Mouse (Mus musculus) heart, embryonic 16.5 days (tissue): ENCODE results near the gene Tbx3. TPM values are rescaled to one million over a fixed set of nuclear protein-coding genes. Genes with fewer than 3 reads are reported as not detected.

Experiments used
- ATAC-seq: fragments of 200-750 bp; cut with Nextera tagmentation; replicated peaks from 2 replicates; pipeline ENCODE4 v1.8.0; 2017; ENCODE audit warnings: moderate number of reproducible peaks; ENCODE audit not compliant: insufficient read depth, low FRiP score; ENCODE audit errors: extremely low read depth
- H3K27ac ChIP-seq: fragments of 300-500 bp; sonication (generic); 2 replicates; pipeline ENCODE4 v1.5.1; 2014; ENCODE audit warnings: mild to moderate bottlenecking, low read length, control low read depth, moderate library complexity
- H3K27me3 ChIP-seq: fragments of 300-500 bp; sonication (generic); 2 replicates; pipeline ENCODE4 v1.6.1; 2014; ENCODE audit warnings: low read length, mixed read lengths; ENCODE audit not compliant: control insufficient read depth, insufficient read depth
- H3K36me3 ChIP-seq: fragments of 300-500 bp; sonication (generic); 2 replicates; pipeline ENCODE4 v1.6.1; 2014; ENCODE audit not compliant: control insufficient read depth, insufficient read depth
- H3K4me1 ChIP-seq: fragments of 300-500 bp; sonication (generic); 2 replicates; pipeline ENCODE4 v1.6.1; 2014; ENCODE audit warnings: low read length, mixed read lengths; ENCODE audit not compliant: control insufficient read depth, insufficient read depth
- H3K4me2 ChIP-seq: fragments of 300-500 bp; sonication (generic); 2 replicates; pipeline ENCODE4 v1.6.1; 2014; ENCODE audit warnings: low read depth, mild to moderate bottlenecking, control low read depth, low read length
- H3K4me3 ChIP-seq: fragments of 300-500 bp; sonication (generic); 2 replicates; pipeline ENCODE4 v1.5.1; 2014; ENCODE audit warnings: mild to moderate bottlenecking, control low read depth, low read length
- H3K9ac ChIP-seq: fragments of 300-500 bp; sonication (generic); 2 replicates; pipeline ENCODE4 v1.6.1; 2014; ENCODE audit warnings: low read length, control low read depth
- H3K9me3 ChIP-seq: fragments of 300-500 bp; sonication (generic); replicated peaks from 2 replicates; pipeline ENCODE4 v1.6.1; 2016; ENCODE audit warnings: low read length; ENCODE audit not compliant: control insufficient read depth
- WGBS: fragments of 180-500 bp; shearing (Covaris S2); extraction: QIAGEN DNeasy Blood & Tissue Kit; methylation state at CpG from one replicate; pipeline ENCODE4 v1.1.7; 2014; 5-methylcytosine and 5-hydroxymethylcytosine counted together
- polyA plus RNA-seq: library from polyadenylated mRNA; unstranded; fragments of >200 nt; fragmentation: Nextera tagmentation; extraction: Ambion mirVana; gene quantifications from 2 replicates; pipeline ENCODE4 v1.2.1, GENCODE M21; 2015

Gene Tbx3
- polyA plus RNA-seq, 1 experiment from 2014 or later, result 7.4 TPM

- 16% methylated on average over 17 of the region's 17 CpGs for WGBS
- Histone ChIP-seq H3K9ac (peak overlapping the region; percentile 72), H3K27me3 (peaks cover 70% of the 10 kb centered on the region), H3K4me1 (peaks cover 15% of the 10 kb centered on the region), H3K4me2 (peak overlapping the region; percentile 94), H3K36me3 (peaks cover 3% of the 10 kb centered on the region; the same call in 1 of the 2 replicates), H3K9me3 (no peaks in the 10 kb centered on the region), H3K27ac (no peak overlapping the region), H3K4me3 (peak overlapping the region; percentile 63)
- ATAC-seq, result no peak
These were observed 2.6 kb downstream of the Tbx3 start for GRCm38 (mm10) chr5:119672984-119673600.

GRCm38 (mm10) chr5:119673716-119674605 is 3.5 kb downstream of the Tbx3 start:
- H3K27me3 ChIP-seq, result peaks cover 70% of the 10 kb centered on the region
- WGBS, result 32% methylated on average over 22 of the region's 22 CpGs

GRCm38 (mm10) chr5:119674606-119675330 is 4.3 kb downstream of the Tbx3 start:
- Histone ChIP-seq H3K4me3 (peak overlapping the region; percentile 63), H3K27me3 (peaks cover 68% of the 10 kb centered on the region), H3K4me1 (peaks cover 5% of the 10 kb centered on the region; the same call in 1 of the 2 replicates), H3K36me3 (peaks cover 3% of the 10 kb centered on the region; the same call in 1 of the 2 replicates), H3K4me2 (peak overlapping the region; percentile 94), H3K9me3 (no peaks in the 10 kb centered on the region), H3K9ac (peak overlapping the region; percentile 25; the same call in 1 of the 2 replicates), H3K27ac (no peak overlapping the region)
- WGBS, result 44% methylated on average over 12 of the region's 12 CpGs
- ATAC-seq, result no peak

More at GRCm38 (mm10) chr5:119673716-119674605, 3.5 kb downstream of the Tbx3 start:
- ATAC-seq, result no peak
- H3K4me1 ChIP-seq, result peaks cover 11% of the 10 kb centered on the region
- H3K27ac ChIP-seq, result no peak overlapping the region
- H3K4me2 ChIP-seq, result peak overlapping the region; percentile 94
- H3K36me3 ChIP-seq, result peaks cover 3% of the 10 kb centered on the region; the same call in 1 of the 2 replicates
- peak overlapping the region; percentile 26; the same call in 1 of the 2 replicates for H3K9ac ChIP-seq
- H3K9me3 ChIP-seq, result no peaks in the 10 kb centered on the region
- peak overlapping the region; percentile 63 for H3K4me3 ChIP-seq

- H3K4me3 ChIP-seq, result no peak overlapping the region
- peaks cover 80% of the 10 kb centered on the region for H3K27me3 ChIP-seq
- peak overlapping the region; percentile 1; the same call in 1 of the 2 replicates for H3K4me2 ChIP-seq
- H3K9me3 ChIP-seq, result no peaks in the 10 kb centered on the region
- H3K27ac ChIP-seq, result no peak overlapping the region
- H3K9ac ChIP-seq, result no peak overlapping the region
- 52% methylated on average over 2 of the region's 2 CpGs for WGBS
- H3K36me3 ChIP-seq, result peaks cover 3% of the 10 kb centered on the region; the same call in 1 of the 2 replicates
- no peak for ATAC-seq
- no peaks in the 10 kb centered on the region; the same call in 1 of the 2 replicates for H3K4me1 ChIP-seq
These were observed 5.8 kb downstream of the Tbx3 start for GRCm38 (mm10) chr5:119676245-119676644.

- no peak for ATAC-seq
- Histone ChIP-seq H3K4me3 (no peak overlapping the region), H3K4me1 (no peaks in the 10 kb centered on the region; the same call in 1 of the 2 replicates), H3K9me3 (no peaks in the 10 kb centered on the region), H3K36me3 (peaks cover 3% of the 10 kb centered on the region; the same call in 1 of the 2 replicates), H3K27me3 (peaks cover 92% of the 10 kb centered on the region), H3K27ac (no peak overlapping the region), H3K9ac (no peak overlapping the region), H3K4me2 (no peak overlapping the region)
- WGBS, result 71% methylated on average over 5 of the region's 5 CpGs
These were observed 8.0 kb downstream of the Tbx3 start for GRCm38 (mm10) chr5:119678516-119678915.

GRCm38 (mm10) chr5:119679084-119679483 is 8.6 kb downstream of the Tbx3 start:
- peaks cover 93% of the 10 kb centered on the region for H3K27me3 ChIP-seq
- ATAC-seq, result no peak
- peaks cover 3% of the 10 kb centered on the region; the same call in 1 of the 2 replicates for H3K36me3 ChIP-seq
- H3K27ac ChIP-seq, result no peak overlapping the region
- no peak overlapping the region for H3K4me2 ChIP-seq
- no peaks in the 10 kb centered on the region; the same call in 1 of the 2 replicates for H3K4me1 ChIP-seq
- no peak overlapping the region for H3K4me3 ChIP-seq
- no peak overlapping the region for H3K9ac ChIP-seq
- no peaks in the 10 kb centered on the region for H3K9me3 ChIP-seq

GRCm38 (mm10) chr5:119679614-119680328 is 9.3 kb downstream of the Tbx3 start:
- H3K9ac ChIP-seq, result no peak overlapping the region
- H3K27me3 ChIP-seq, result peaks cover 90% of the 10 kb centered on the region
- no peak overlapping the region for H3K27ac ChIP-seq

More at GRCm38 (mm10) chr5:119679614-119680328, 9.3 kb downstream of the Tbx3 start:
- H3K9me3 ChIP-seq, result no peaks in the 10 kb centered on the region
- H3K36me3 ChIP-seq, result peaks cover 3% of the 10 kb centered on the region; the same call in 1 of the 2 replicates
- ATAC-seq, result no peak
- H3K4me1 ChIP-seq, result no peaks in the 10 kb centered on the region; the same call in 1 of the 2 replicates
- peak overlapping the region; percentile 32; the same call in 1 of the 2 replicates for H3K4me3 ChIP-seq
- peak overlapping the region; percentile 22 for H3K4me2 ChIP-seq
- WGBS, result 60% methylated on average over 10 of the region's 10 CpGs
